Mouse (Mus musculus) CH12.LX (cell line): ENCODE measurements around the gene Stox2. TPM values are rescaled to one million over a fixed set of nuclear protein-coding genes. Genes with fewer than 3 reads are reported as not detected.

Experiments
- DNase-seq: peaks from one replicate; pipeline ENCODE4 v3.0.0-alpha.2; 2013; ENCODE audit errors: extremely low read depth
- H3K27ac ChIP-seq: 2 replicates; pipeline ENCODE4 v1.5.1; 2012; ENCODE audit warnings: low read depth, mild to moderate bottlenecking, control low read depth, moderate library complexity; ENCODE audit not compliant: insufficient read depth
- H3K27me3 ChIP-seq: replicated peaks from 2 replicates; pipeline ENCODE3; 2012; ENCODE audit warnings: inconsistent platforms
- H3K36me3 ChIP-seq, 2 experiments: replicated peaks in 1 of 2; 2 replicates each; pipeline versions ENCODE3 to v1.6.1; 2012; ENCODE audit warnings: inconsistent platforms in 1 of 2, low read length in 1 of 2, mild to moderate bottlenecking in 1 of 2, mixed read lengths in 1 of 2, moderate library complexity in 1 of 2; ENCODE audit not compliant: control insufficient read depth in 1 of 2, insufficient read depth in 1 of 2
- H3K4me1 ChIP-seq, 2 experiments: 2 replicates each; pipeline ENCODE4 v1.6.1; 2012; ENCODE audit warnings: inconsistent platforms in 1 of 2, moderate library complexity in 1 of 2; ENCODE audit not compliant: insufficient read depth in 2 of 2, control insufficient read depth in 1 of 2
- H3K4me2 ChIP-seq: 2 replicates; pipeline ENCODE4 v1.6.1; 2012; ENCODE audit warnings: low read depth, mild to moderate bottlenecking, control low read depth; ENCODE audit not compliant: poor library complexity, insufficient read depth, severe bottlenecking
- H3K4me3 ChIP-seq, 3 experiments: fragments of 150-350 bp in 1 of 3; sonication (generic) in 1 of 3; replicated peaks in 1 of 3; 2 replicates each; pipeline versions ENCODE3 to v1.5.1; 2011 to 2012; ENCODE audit warnings: low read depth in 2 of 3, low read length in 2 of 3, mild to moderate bottlenecking in 2 of 3, moderate library complexity in 2 of 3, control low read depth in 1 of 3, improper control_type of control experiment in 1 of 3, inconsistent platforms in 1 of 3, mixed read lengths in 1 of 3; ENCODE audit not compliant: poor library complexity in 1 of 3
- H3K79me2 ChIP-seq: replicated peaks from 2 replicates; pipeline ENCODE4 v1.6.1; 2012; ENCODE audit warnings: mild to moderate bottlenecking, moderate library complexity; ENCODE audit not compliant: control insufficient read depth, poor library complexity, insufficient read depth, severe bottlenecking; ENCODE audit errors: extremely low read depth
- H3K9ac ChIP-seq: 2 replicates; pipeline ENCODE4 v1.6.1; 2012; ENCODE audit warnings: low read depth, mild to moderate bottlenecking, control low read depth, moderate library complexity; ENCODE audit not compliant: insufficient read depth
- H3K9me3 ChIP-seq: replicated peaks from 2 replicates; pipeline ENCODE3; 2012; ENCODE audit warnings: low read length, inconsistent platforms, mixed read lengths
- BHLHE40 ChIP-seq: IDR thresholded peaks from 2 replicates; pipeline ENCODE4 v1.6.1; 2011; ENCODE audit warnings: mild to moderate bottlenecking, low read depth, low read length, improper control_type of control experiment
- CTCF ChIP-seq, 2 experiments: IDR thresholded peaks in 1 of 2; conservative IDR thresholded peaks in 1 of 2; 2 replicates each; pipeline ENCODE4 v1.5.1; 2011 to 2012; ENCODE audit warnings: low read depth in 2 of 2, low read length in 2 of 2, improper control_type of control experiment in 1 of 2, inconsistent platforms in 1 of 2, mild to moderate bottlenecking in 1 of 2, moderate library complexity in 1 of 2
- ELF1 ChIP-seq: IDR thresholded peaks from 2 replicates; pipeline ENCODE4 v1.6.1; 2014; ENCODE audit warnings: low read depth, mild to moderate bottlenecking, inconsistent platforms, low read length, improper control_type of control experiment
- ETS1 ChIP-seq: conservative IDR thresholded peaks from 2 replicates; pipeline ENCODE4 v1.6.1; 2012; ENCODE audit warnings: low read depth, mild to moderate bottlenecking, inconsistent platforms, low read length, improper control_type of control experiment, moderate library complexity
- GABPA ChIP-seq: IDR thresholded peaks from 2 replicates; pipeline ENCODE4 v1.6.1; 2012; ENCODE audit warnings: low read depth, low read length, improper control_type of control experiment, inconsistent platforms; ENCODE audit not compliant: insufficient replicate concordance
- HCFC1 ChIP-seq: IDR thresholded peaks from 2 replicates; pipeline ENCODE4 v1.6.1; 2012; ENCODE audit warnings: low read depth, mild to moderate bottlenecking, inconsistent platforms, low read length, improper control_type of control experiment
- KAT2A ChIP-seq: IDR thresholded peaks from 2 replicates; pipeline ENCODE4 v1.6.1; 2012; ENCODE audit warnings: low read length, improper control_type of control experiment, inconsistent platforms; ENCODE audit not compliant: insufficient replicate concordance
- MAFK ChIP-seq: IDR thresholded peaks from 2 replicates; pipeline ENCODE4 v1.6.1; 2011; ENCODE audit warnings: low read length, improper control_type of control experiment; ENCODE audit not compliant: insufficient replicate concordance
- MAX ChIP-seq: IDR thresholded peaks from 2 replicates; pipeline ENCODE4 v1.6.1; 2011; ENCODE audit warnings: low read length, improper control_type of control experiment
- MYC ChIP-seq: IDR thresholded peaks from 2 replicates; pipeline ENCODE4 v1.6.1; 2011; ENCODE audit warnings: low read depth, mild to moderate bottlenecking, improper control_type of control experiment, low read length
- NELFE ChIP-seq: IDR thresholded peaks from 2 replicates; pipeline ENCODE4 v1.6.1; 2011; ENCODE audit warnings: low read depth, low read length, improper control_type of control experiment
- PAX5 ChIP-seq: IDR thresholded peaks from 2 replicates; pipeline ENCODE4 v1.6.1; 2012; ENCODE audit warnings: low read length, inconsistent platforms, mixed read lengths
- POLR2A ChIP-seq: IDR thresholded peaks from 2 replicates; pipeline ENCODE4 v1.6.1; 2011; ENCODE audit warnings: low read depth, mild to moderate bottlenecking, improper control_type of control experiment, low read length
- POLR2AphosphoS2 ChIP-seq: IDR thresholded peaks from 2 replicates; pipeline ENCODE4 v1.6.1; 2011; ENCODE audit warnings: low read depth, low read length, improper control_type of control experiment
- RAD21 ChIP-seq: IDR thresholded peaks from 2 replicates; pipeline ENCODE4 v1.6.1; 2011; ENCODE audit warnings: low read depth, mild to moderate bottlenecking, low read length, improper control_type of control experiment, moderate library complexity
- RCOR1 ChIP-seq: conservative IDR thresholded peaks from 2 replicates; pipeline ENCODE4 v1.6.1; 2012; ENCODE audit warnings: low read depth, mild to moderate bottlenecking, inconsistent platforms, low read length, improper control_type of control experiment
- SIN3A ChIP-seq: IDR thresholded peaks from 2 replicates; pipeline ENCODE4 v1.6.1; 2012; ENCODE audit warnings: low read length, improper control_type of control experiment, inconsistent platforms
- SMC3 ChIP-seq: IDR thresholded peaks from 2 replicates; pipeline ENCODE4 v1.6.1; 2011; ENCODE audit warnings: low read depth, low read length, improper control_type of control experiment
- TCF12 ChIP-seq: IDR thresholded peaks from 2 replicates; pipeline ENCODE4 v1.6.1; 2014; ENCODE audit warnings: low read depth, mild to moderate bottlenecking, inconsistent platforms, low read length, improper control_type of control experiment
- USF1 ChIP-seq: IDR thresholded peaks from 2 replicates; pipeline ENCODE4 v1.6.1; 2014; ENCODE audit warnings: low read depth, mild to moderate bottlenecking, inconsistent platforms, low read length, improper control_type of control experiment
- ZC3H11A ChIP-seq: IDR thresholded peaks from 2 replicates; pipeline ENCODE4 v1.6.1; 2012; ENCODE audit warnings: low read depth, mild to moderate bottlenecking, inconsistent platforms, low read length, improper control_type of control experiment
- ZMIZ1 ChIP-seq: IDR thresholded peaks from 2 replicates; pipeline ENCODE4 v1.6.1; 2012; ENCODE audit warnings: low read depth, mild to moderate bottlenecking, inconsistent platforms, low read length, improper control_type of control experiment
- dilution Hi-C: fragments of 300-500 bp; cut with MboI; formaldehyde crosslinking; loops from 2 replicates; pipeline ENCODE4 v1.14.3; 2020; ENCODE audit warnings: low sequenced_read_pairs; ENCODE audit not compliant: extremely low pct_unique_long_range_greater_than_20kb, extremely low pct_ligation_motif_present
- in situ Hi-C: fragments of 300-500 bp; cut with MboI; formaldehyde crosslinking; loops from 3 replicates; pipeline ENCODE4 v1.14.3; 2019; ENCODE audit warnings: low sequenced_read_pairs, low pct_ligation_motif_present, low pct_unique_long_range_greater_than_20kb, mixed read lengths
- polyA plus RNA-seq: library from polyadenylated mRNA; unstranded; fragments of >175 nt; gene quantifications from 2 replicates; pipeline ENCODE4 v1.2.1, GENCODE M21; 2012; ENCODE audit warnings: low read depth; ENCODE audit not compliant: insufficient read length
- total RNA-seq, 2 experiments: library from RNA; depleted of rRNA; stranded (reverse); fragments of 300-350 nt in 1 of 2; fragments of >200 nt in 1 of 2; gene quantifications; 2 replicates each; pipeline ENCODE4 v1.2.3; 2012 to 2014

Gene Stox2
- total and polyA plus RNA-seq, 3 experiments: 0.23 to 1.0 (median 0.42) TPM

DNA sequence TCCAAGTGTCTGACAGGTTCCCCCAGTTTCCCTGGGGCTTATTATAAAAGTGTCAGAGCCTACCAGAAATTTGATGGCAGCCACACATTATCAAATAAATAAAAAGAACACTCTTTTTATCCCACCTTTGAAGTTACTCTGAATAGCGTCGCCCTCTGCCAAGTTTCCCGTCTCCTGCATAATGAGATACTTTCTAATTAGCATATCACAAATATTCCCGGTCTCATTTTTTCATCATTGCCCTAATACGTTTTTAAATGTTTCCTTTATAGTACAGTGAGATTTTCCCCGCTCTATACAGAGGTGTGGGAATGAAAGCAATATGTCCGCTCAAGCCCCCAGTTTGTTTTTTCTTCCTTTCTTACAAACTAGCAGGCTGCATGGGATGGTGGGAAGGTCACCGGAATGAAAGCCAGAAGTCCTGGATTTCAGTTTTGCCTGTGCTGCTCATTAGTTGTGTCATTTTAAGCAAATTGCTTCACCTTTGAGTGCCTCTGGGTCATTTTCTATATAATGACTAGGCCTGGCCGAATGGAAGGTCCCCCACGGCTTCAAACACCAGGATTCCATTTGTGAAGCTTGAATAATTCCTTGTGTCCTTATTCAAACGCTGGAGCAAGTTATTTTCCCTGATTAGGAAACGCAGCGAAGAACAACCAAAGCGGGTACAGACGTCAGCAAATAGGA lies 100.9 kb downstream of the Stox2 start:
- in situ Hi-C loops: no loop called here
- TF ChIP-seq ELF1: no peak
- TF ChIP-seq MAX: no peak
- no peak for TF ChIP-seq ZC3H11A
- no peak for TF ChIP-seq HCFC1
- TF ChIP-seq ETS1: no peak
- no peak for TF ChIP-seq CTCF (conservative IDR thresholded peaks at IDR 0.05 in 1 of 2, IDR thresholded peaks at IDR 0.05 in 1 of 2; ENCODE audit: low read depth in 2 of 2, low read length in 2 of 2)
- TF ChIP-seq POLR2A: no peak
- TF ChIP-seq PAX5: no peak
- no peak for TF ChIP-seq RCOR1
- TF ChIP-seq RAD21: no peak
- no peak for TF ChIP-seq MAFK
- TF ChIP-seq POLR2AphosphoS2: no peak
- no peak for TF ChIP-seq MYC
- TF ChIP-seq NELFE: no peak
- no peak for TF ChIP-seq GABPA
- TF ChIP-seq TCF12: no peak
- no peak for TF ChIP-seq SIN3A
- no peak for TF ChIP-seq USF1
- TF ChIP-seq ZMIZ1: no peak
- no peak overlapping the region for H3K4me2 ChIP-seq

GRCm38 (mm10) chr8:47341474-47341873 lies 104.7 kb downstream of the Stox2 start:
- no peak overlapping the region for H3K4me2 ChIP-seq
- H3K9me3 ChIP-seq: no peaks in the 10 kb centered on the region
- H3K36me3 ChIP-seq: no peaks in the 10 kb centered on the region
- in situ Hi-C loops: no loop called here
- H3K4me3 ChIP-seq: no peak overlapping the region
- H3K4me1 ChIP-seq: peaks cover 0 to 10% of the 10 kb centered on the region in 2 experiments; a peak in 2 of 4 replicates
- no peak for TF ChIP-seq BHLHE40
- TF ChIP-seq ETS1: no peak
- TF ChIP-seq KAT2A: no peak
- TF ChIP-seq GABPA: no peak
- no peak for TF ChIP-seq SMC3
- no peak for TF ChIP-seq NELFE
- DNase-seq: no peak
- dilution Hi-C loops: no loop called here
- H3K27ac ChIP-seq: no peak overlapping the region
- H3K27me3 ChIP-seq: no peaks in the 10 kb centered on the region
- H3K9ac ChIP-seq: no peak overlapping the region
- no peaks in the 10 kb centered on the region for H3K79me2 ChIP-seq

More for the DNA sequence above, 100.9 kb downstream of the Stox2 start:
- Histone ChIP-seq H3K27me3 (no peaks in the 10 kb centered on the region), H3K36me3 (no peaks in the 10 kb centered on the region), H3K79me2 (no peaks in the 10 kb centered on the region), H3K9ac (no peak overlapping the region), H3K4me3 (no peak overlapping the region), H3K4me1 (peaks cover 4 to 22% of the 10 kb centered on the region in 2 experiments; a peak in 3 of 4 replicates), H3K9me3 (no peaks in the 10 kb centered on the region), H3K27ac (no peak overlapping the region)
- DNase-seq: no peak
- dilution Hi-C loops: no loop called here
